Mouse (Mus musculus) kidney, adult 2 months (tissue): ENCODE results near the gene Gabpb2.

Experiments
- CTCF ChIP-seq: fragments of 200-500 bp; conservative IDR thresholded peaks from 2 replicates; pipeline ENCODE4 v1.5.1; 2011; ENCODE audit warnings: low read depth, mild to moderate bottlenecking, control low read depth, low read length, moderate library complexity, mixed read lengths; ENCODE audit not compliant: insufficient read depth, insufficient read length
- POLR2A ChIP-seq: fragments of 200-500 bp; IDR thresholded peaks from one replicate; pipeline ENCODE4 v1.6.1; 2011; ENCODE audit warnings: low read depth, low read length, control low read depth

GRCm38 (mm10) chr3:95133176-95133575, 84.5 kb downstream of the Gabpb2 start:
- TF ChIP-seq CTCF (no peak), POLR2A (no peak)
